ENCODE assay signal across 19 mouse cellular contexts in genomic region chr4:47149963-47150362, GRCm38 (mm10). TPM values are rescaled to one million over a fixed set of nuclear protein-coding genes. Genes with fewer than 3 reads are reported as not detected.
A peak's percentile ranks its signal among the peaks of the same experiment; 100 is the strongest.
DNase-seq lines count a peak whose midpoint lies in the region; ATAC-seq and TF ChIP-seq lines count a peak whose summit lies in the region.
"Had no signal": no experiment of that assay in that cellular context is flagged by ENCODE, and none has a peak within 500 bp of the region (broad histone marks: within the 10 kb centered on the region; RNA-seq: fewer than 3 reads in every experiment).

No protein-coding gene starts in this region.

- no peaks in the 10 kb centered on the region for H3K36me3 ChIP-seq in heart, embryonic 12.5 days
- H3K36me3 ChIP-seq in lung, postnatal 0 days (ENCODE audit: insufficient read depth, low read length) = no peaks in the 10 kb centered on the region
- no peaks in the 10 kb centered on the region for H3K36me3 ChIP-seq in heart, postnatal 0 days (replicated peaks; ENCODE audit: control insufficient read depth, insufficient read depth, low read length)
- H3K36me3 ChIP-seq: forebrain, embryonic 15.5 days; heart, embryonic 15.5 days; limb, embryonic 12.5 days; liver, embryonic 13.5 days; midbrain, embryonic 12.5 days had no signal

- TF ChIP-seq EP300 in lung, postnatal 0 days (IDR thresholded peaks at IDR 0.05) = no peak
- TF ChIP-seq EP300 in heart, postnatal 0 days (IDR thresholded peaks at IDR 0.05; ENCODE audit: low read depth) = no peak

- no peak for TF ChIP-seq CTCF in lung, postnatal 0 days (IDR thresholded peaks at IDR 0.05)
- TF ChIP-seq CTCF in heart, postnatal 0 days (IDR thresholded peaks at IDR 0.05; ENCODE audit: low read depth) = no peak

- no peak overlapping the region for H3K9ac ChIP-seq in heart, embryonic 12.5 days
- no peak overlapping the region for H3K9ac ChIP-seq in lung, postnatal 0 days (replicated peaks; ENCODE audit: low read depth)
- no peak overlapping the region for H3K9ac ChIP-seq in heart, postnatal 0 days (replicated peaks; ENCODE audit: low read depth, low read length)
- H3K9ac ChIP-seq: forebrain, embryonic 15.5 days; heart, embryonic 15.5 days; limb, embryonic 12.5 days; liver, embryonic 13.5 days; midbrain, embryonic 12.5 days had no signal

- no peak overlapping the region for H3K27ac ChIP-seq in heart, embryonic 12.5 days (ENCODE audit: poor library complexity, severe bottlenecking)
- no peak overlapping the region for H3K27ac ChIP-seq in lung, postnatal 0 days (ENCODE audit: low read length)
- no peak overlapping the region for H3K27ac ChIP-seq in heart, postnatal 0 days (ENCODE audit: low read depth)
- H3K27ac ChIP-seq: forebrain, embryonic 15.5 days; heart, embryonic 15.5 days; limb, embryonic 12.5 days; liver, embryonic 13.5 days; midbrain, embryonic 12.5 days had no signal

- no peaks in the 10 kb centered on the region for H3K9me3 ChIP-seq in heart, embryonic 12.5 days (replicated peaks)
- H3K9me3 ChIP-seq in lung, postnatal 0 days (ENCODE audit: low read length) = no peaks in the 10 kb centered on the region
- H3K9me3 ChIP-seq in heart, postnatal 0 days (replicated peaks; ENCODE audit: control insufficient read depth, low read length) = no peaks in the 10 kb centered on the region
- H3K9me3 ChIP-seq: forebrain, embryonic 15.5 days; heart, embryonic 15.5 days; liver, embryonic 13.5 days; midbrain, embryonic 12.5 days had no signal

- H3K4me1 ChIP-seq in heart, embryonic 12.5 days (replicated peaks) = peaks cover 21% of the 10 kb centered on the region
- H3K4me1 ChIP-seq in lung, postnatal 0 days (ENCODE audit: insufficient read depth, low read depth, low read length) = peaks cover 7% of the 10 kb centered on the region; the same call in 1 of the 2 replicates
- peaks cover 6% of the 10 kb centered on the region; the same call in 1 of the 2 replicates for H3K4me1 ChIP-seq in heart, postnatal 0 days (ENCODE audit: control insufficient read depth, insufficient read depth)
- H3K4me1 ChIP-seq: forebrain, embryonic 15.5 days; liver, embryonic 13.5 days; midbrain, embryonic 12.5 days had no signal

- peak; percentile 98 for DNase-seq in heart, adult 11 months
- peak; percentile 23 for DNase-seq in lung, postnatal 0 days (ENCODE audit: low spot score)
- no peak for DNase-seq in lung, postnatal 10 days
- peak; percentile 36 for DNase-seq in heart, postnatal 0 days (ENCODE audit: low spot score)
- DNase-seq in kidney, postnatal 10 days = peak; percentile 56
- DNase-seq in adipocyte (ENCODE audit: low spot score) = no peak
- no peak for DNase-seq in cerebellum, adult 8-10 months
- DNase-seq: adrenal gland, postnatal 10 days; cerebellum, adult 11-12 months; cerebellum, postnatal 36 days; layer of hippocampus, adult 9-11 months; liver, embryonic 13.5 days; thymus, adult 2 months had no signal

- H3K4me3 ChIP-seq in heart, embryonic 12.5 days = no peak overlapping the region
- no peak overlapping the region for H3K4me3 ChIP-seq in lung, postnatal 0 days (ENCODE audit: low read depth, low read length)
- no peak overlapping the region for H3K4me3 ChIP-seq in heart, postnatal 0 days (ENCODE audit: low read depth, low read length)
- H3K4me3 ChIP-seq: forebrain, embryonic 15.5 days; heart, embryonic 15.5 days; limb, embryonic 12.5 days; liver, embryonic 13.5 days; midbrain, embryonic 12.5 days had no signal

- H3K4me2 ChIP-seq in heart, embryonic 12.5 days = no peak overlapping the region
- no peak overlapping the region for H3K4me2 ChIP-seq in lung, postnatal 0 days (replicated peaks; ENCODE audit: low read depth, low read length)
- no peak overlapping the region for H3K4me2 ChIP-seq in heart, postnatal 0 days (ENCODE audit: low read depth, low read length)
- H3K4me2 ChIP-seq: forebrain, embryonic 15.5 days; heart, embryonic 15.5 days; limb, embryonic 12.5 days; liver, embryonic 13.5 days; midbrain, embryonic 12.5 days had no signal

- 19% methylated on average over 3 of the region's 3 CpGs for WGBS in heart, embryonic 12.5 days
- WGBS in lung, postnatal 0 days = 26% methylated on average over 3 of the region's 3 CpGs
- 27% methylated on average over 3 of the region's 3 CpGs for WGBS in heart, postnatal 0 days

- no peaks in the 10 kb centered on the region for H3K27me3 ChIP-seq in heart, embryonic 12.5 days (replicated peaks)
- H3K27me3 ChIP-seq in lung, postnatal 0 days (replicated peaks; ENCODE audit: insufficient read depth, low read length) = no peaks in the 10 kb centered on the region
- H3K27me3 ChIP-seq in heart, postnatal 0 days (ENCODE audit: control insufficient read depth, insufficient read depth, low read length) = no peaks in the 10 kb centered on the region
- H3K27me3 ChIP-seq: forebrain, embryonic 15.5 days; heart, embryonic 15.5 days; limb, embryonic 12.5 days; liver, embryonic 13.5 days; midbrain, embryonic 12.5 days had no signal

- ATAC-seq in heart, embryonic 12.5 days (ENCODE audit: insufficient number of reproducible peaks, low FRiP score) = no peak
- ATAC-seq in lung, postnatal 0 days = no peak
- peak; percentile 38; the same call in 1 of the 2 replicates for ATAC-seq in heart, postnatal 0 days (ENCODE audit: insufficient read depth, low read depth)
- ATAC-seq: forebrain, embryonic 15.5 days; hindbrain, embryonic 16.5 days had no signal

RNA-seq across cellular contexts. Expression of gene Col15a1, which starts 58.0 kb away (rescaled TPM):
- 2.2 and 2.4 TPM in 2 replicates for polyA plus RNA-seq in heart, embryonic 12.5 days (2016; fragmentation: Nextera tagmentation; extraction: Ambion mirVana)
- polyA plus RNA-seq in lung, postnatal 0 days (2015; fragmentation: Nextera tagmentation; extraction: Ambion mirVana) = 4.9 and 6.0 TPM in 2 replicates
- 37.6 and 40.7 TPM in 2 replicates for total RNA-seq in heart, postnatal 0 days (2014; rRNA removed; ENCODE audit: low replicate concordance)
- 19.9 and 20.1 TPM in 2 replicates for polyA plus RNA-seq in heart, postnatal 0 days (2015; fragmentation: Nextera tagmentation; extraction: Ambion mirVana)

RNA-seq across cellular contexts. Expression of gene Galnt12, which starts 58.3 kb away (rescaled TPM):
- polyA plus RNA-seq in heart, embryonic 12.5 days (2016; fragmentation: Nextera tagmentation; extraction: Ambion mirVana) = 1.8 and 2.2 TPM in 2 replicates
- polyA plus RNA-seq in lung, postnatal 0 days (2015; fragmentation: Nextera tagmentation; extraction: Ambion mirVana) = 2.9 and 3.2 TPM in 2 replicates
- 0.70 and 1.9 TPM in 2 replicates for total RNA-seq in heart, postnatal 0 days (2014; rRNA removed; ENCODE audit: low replicate concordance)
- 1.1 and 1.4 TPM in 2 replicates for polyA plus RNA-seq in heart, postnatal 0 days (2015; fragmentation: Nextera tagmentation; extraction: Ambion mirVana)

Comparison
In these comparisons a context has a peak if more than half of its experiments do, and no peak if none do; other contexts are left out.
1. DNase-seq: peak in heart, adult 11 months (single experiment), lung, postnatal 0 days (single experiment), heart, postnatal 0 days (single experiment) and kidney, postnatal 10 days (single experiment); none in lung, postnatal 10 days (single experiment), adipocyte (single experiment) and cerebellum, adult 8-10 months (single experiment).